Mouse (Mus musculus): ENCODE measurements around the gene Dnmt3c. TPM values are rescaled to one million over a fixed set of nuclear protein-coding genes. Genes with fewer than 3 reads are reported as not detected.
A peak's percentile ranks its signal among the peaks of the same experiment; 100 is the strongest.

Dnmt3c gene
- polyA plus RNA-seq, 1 experiment from 2014 or later: 0.12 TPM

GRCm38 (mm10) chr2:153775472-153775871 lies 79.0 kb downstream of the Dnmt3c start:
- H3K4me2 ChIP-seq: no peak overlapping the region
- peaks cover 30% of the 10 kb centered on the region for H3K36me3 ChIP-seq
- no peak overlapping the region for H3K27ac ChIP-seq (replicated peaks)
- H3K4me1 ChIP-seq: peaks cover 12% of the 10 kb centered on the region
- no peak for ATAC-seq (ENCODE audit: low FRiP score)
- no peak overlapping the region for H3K9ac ChIP-seq (replicated peaks)
- no peak overlapping the region for H3K4me3 ChIP-seq (replicated peaks)
- WGBS: 95% methylated on average over 4 of the region's 4 CpGs
- H3K9me3 ChIP-seq (replicated peaks): 0 out of 2 replicates have a peak, but pooled peaks cover 6% of the 10 kb centered on the region
- H3K27me3 ChIP-seq (replicated peaks): no peaks in the 10 kb centered on the region

- 18% methylated on average over 24 of the region's 24 CpGs for WGBS
- Histone ChIP-seq H3K4me1 (peaks cover 12% of the 10 kb centered on the region), H3K9ac (replicated peaks) (peak overlapping the region; percentile 3; the same call in 1 of the 2 replicates)
Observed at GRCm38 (mm10) chr2:153778638-153779362, 82.3 kb downstream of the Dnmt3c start.

More at GRCm38 (mm10) chr2:153778638-153779362, 82.3 kb downstream of the Dnmt3c start:
- peaks cover 6% of the 10 kb centered on the region for H3K36me3 ChIP-seq
- H3K27me3 ChIP-seq (replicated peaks): no peaks in the 10 kb centered on the region
- H3K9me3 ChIP-seq (replicated peaks): no peaks in the 10 kb centered on the region
- peak overlapping the region; percentile 78 for H3K4me2 ChIP-seq
- no peak overlapping the region for H3K27ac ChIP-seq (replicated peaks)
- H3K4me3 ChIP-seq (replicated peaks): peak overlapping the region; percentile 39
- ATAC-seq (ENCODE audit: low FRiP score): peak; percentile 87

Other genes with a start within 250 kb of the Dnmt3c start
- gene 4930404H24Rik, start 203.9 kb upstream of the Dnmt3c start, polyA plus RNA-seq (2015; fragmentation: Nextera tagmentation; extraction: Ambion mirVana): not detected in 2 replicates
- 31.4 and 36.1 TPM in 2 replicates for gene Nol4l, start 166.7 kb upstream of the Dnmt3c start, polyA plus RNA-seq (2015; fragmentation: Nextera tagmentation; extraction: Ambion mirVana)
- gene Commd7, start 63.9 kb upstream of the Dnmt3c start, polyA plus RNA-seq (2015; fragmentation: Nextera tagmentation; extraction: Ambion mirVana): 91.2 and 94.4 TPM in 2 replicates
- 3.4 and 11.5 TPM in 2 replicates for gene Dnmt3b, start 47.2 kb upstream of the Dnmt3c start, polyA plus RNA-seq (2015; fragmentation: Nextera tagmentation; extraction: Ambion mirVana)
- 338 and 342 TPM in 2 replicates for gene Mapre1, start 44.6 kb downstream of the Dnmt3c start, polyA plus RNA-seq (2015; fragmentation: Nextera tagmentation; extraction: Ambion mirVana)
- not detected in 2 replicates for gene Efcab8, start 83.3 kb downstream of the Dnmt3c start, polyA plus RNA-seq (2015; fragmentation: Nextera tagmentation; extraction: Ambion mirVana)
- gene Sun5, start 174.4 kb downstream of the Dnmt3c start, polyA plus RNA-seq (2015; fragmentation: Nextera tagmentation; extraction: Ambion mirVana): not detected in 2 replicates
- not detected in 2 replicates for gene Bpifb2, start 178.4 kb downstream of the Dnmt3c start, polyA plus RNA-seq (2015; fragmentation: Nextera tagmentation; extraction: Ambion mirVana)
- 0.12 TPM in 1 of 2 replicates, not detected in the other for gene Bpifb6, start 203.7 kb downstream of the Dnmt3c start, polyA plus RNA-seq (2015; fragmentation: Nextera tagmentation; extraction: Ambion mirVana)
- not detected in 2 replicates for gene Bpifb3, start 221.6 kb downstream of the Dnmt3c start, polyA plus RNA-seq (2015; fragmentation: Nextera tagmentation; extraction: Ambion mirVana)
- not detected in 2 replicates for gene Bpifb4, start 241.6 kb downstream of the Dnmt3c start, polyA plus RNA-seq (2015; fragmentation: Nextera tagmentation; extraction: Ambion mirVana)

Measured in neural tube, embryonic 15.5 days (tissue).